Mouse (Mus musculus) hindbrain, embryonic 15.5 days (tissue): Measurements from ENCODE around the gene Sf3b1. TPM values are rescaled to one million over a fixed set of nuclear protein-coding genes. Genes with fewer than 3 reads are reported as not detected.
"Not testable (repeated sequence)": the region's sequence is repeated elsewhere in the genome, so short reads cannot be mapped to it uniquely, and the experiment has no call there.

Source experiments
- ATAC-seq: fragments of 200-750 bp; cut with Nextera tagmentation; 2 replicates; pipeline ENCODE4 v1.8.0; 2017; ENCODE audit warnings: low read depth, moderate number of reproducible peaks, moderate TSS enrichment; ENCODE audit not compliant: low FRiP score
- H3K27ac ChIP-seq: fragments of 300-500 bp; sonication (generic); replicated peaks from 2 replicates; pipeline ENCODE4 v1.5.1; 2015; ENCODE audit warnings: mild to moderate bottlenecking, inconsistent platforms
- H3K27me3 ChIP-seq: fragments of 300-500 bp; sonication (generic); 2 replicates; pipeline ENCODE4 v1.6.1; 2015; ENCODE audit warnings: control low read depth, inconsistent platforms
- H3K36me3 ChIP-seq: fragments of 300-500 bp; sonication (generic); 2 replicates; pipeline ENCODE4 v1.6.1; 2015; ENCODE audit warnings: control low read depth, inconsistent platforms
- H3K4me1 ChIP-seq: fragments of 300-500 bp; sonication (generic); replicated peaks from 2 replicates; pipeline ENCODE4 v1.6.1; 2015; ENCODE audit warnings: control low read depth, inconsistent platforms
- H3K4me2 ChIP-seq: fragments of 300-500 bp; sonication (generic); 2 replicates; pipeline ENCODE4 v1.6.1; 2015; ENCODE audit warnings: moderate library complexity, mild to moderate bottlenecking, inconsistent platforms
- H3K4me3 ChIP-seq: fragments of 300-500 bp; sonication (generic); 2 replicates; pipeline ENCODE4 v1.5.1; 2015; ENCODE audit warnings: mild to moderate bottlenecking, inconsistent platforms
- H3K9ac ChIP-seq: fragments of 300-500 bp; sonication (generic); 2 replicates; pipeline ENCODE4 v1.6.1; 2015; ENCODE audit warnings: inconsistent platforms
- H3K9me3 ChIP-seq: fragments of 300-500 bp; sonication (generic); 2 replicates; pipeline ENCODE4 v1.6.1; 2016; ENCODE audit warnings: control low read depth, inconsistent platforms
- WGBS: fragments of 180-500 bp; shearing (Covaris S2); methylation state at CpG from one replicate; pipeline ENCODE4 v1.1.7; 2015; 5-methylcytosine and 5-hydroxymethylcytosine counted together
- polyA plus RNA-seq: library from polyadenylated mRNA; unstranded; fragments of >200 nt; fragmentation: Nextera tagmentation; extraction: Ambion mirVana; gene quantifications from 2 replicates; pipeline ENCODE4 v1.2.1, GENCODE M21; 2015

The Sf3b1 gene
- 257 and 272 TPM in 2 replicates for polyA plus RNA-seq

GRCm38 (mm10) chr1:55027253-55027801, at the start of gene Sf3b1:
Gene Sf3b1 (minus strand): TSS chr1:55027481.
- ATAC-seq, result peak; percentile 99
- Histone ChIP-seq H3K4me1 (peaks cover 27% of the 10 kb centered on the region), H3K27me3 (no peaks in the 10 kb centered on the region), H3K4me3 (peak within 1 kb of the TSS; percentile 83), H3K9me3 (no peaks in the 10 kb centered on the region), H3K9ac (peak within 1 kb of the TSS; percentile 92), H3K4me2 (peak within 1 kb of the TSS; percentile 74), H3K27ac (peak within 1 kb of the TSS; percentile 96), H3K36me3 (no peaks in the 10 kb centered on the region)
- WGBS, result 1% methylated on average over 46 of the region's 46 CpGs

- H3K4me1 ChIP-seq, result no peaks in the 10 kb centered on the region
- H3K9ac ChIP-seq, result no peak overlapping the region
- no peaks in the 10 kb centered on the region for H3K27me3 ChIP-seq
- no peaks in the 10 kb centered on the region for H3K9me3 ChIP-seq
- no peak overlapping the region for H3K4me2 ChIP-seq
- no peak overlapping the region for H3K27ac ChIP-seq
- no peak for ATAC-seq
- H3K4me3 ChIP-seq, result no peak overlapping the region
- H3K36me3 ChIP-seq, result peaks cover 57% of the 10 kb centered on the region
Observed at GRCm38 (mm10) chr1:55076395-55076743, 49.1 kb upstream of the Sf3b1 start.

GRCm38 (mm10) chr1:55075652-55076394, 48.5 kb upstream of the Sf3b1 start:
- no peaks in the 10 kb centered on the region for H3K27me3 ChIP-seq
- 77% methylated on average over 5 of the region's 5 CpGs for WGBS
- H3K36me3 ChIP-seq, result peaks cover 52% of the 10 kb centered on the region
- H3K9ac ChIP-seq, result no peak overlapping the region
- H3K4me2 ChIP-seq, result no peak overlapping the region
- H3K27ac ChIP-seq, result no peak overlapping the region
- no peaks in the 10 kb centered on the region for H3K4me1 ChIP-seq
- no peaks in the 10 kb centered on the region for H3K9me3 ChIP-seq
- no peak overlapping the region for H3K4me3 ChIP-seq
- ATAC-seq, result no peak

- H3K4me3 ChIP-seq, result no peak overlapping the region
- 77% methylated on average over 2 of the region's 2 CpGs for WGBS
- H3K27me3 ChIP-seq, result no peaks in the 10 kb centered on the region
- H3K4me1 ChIP-seq, result no peaks in the 10 kb centered on the region
- peaks cover 47% of the 10 kb centered on the region for H3K36me3 ChIP-seq
- 0 out of 2 replicates have a peak, but pooled peaks have one; percentile 23 for ATAC-seq
- no peak overlapping the region for H3K9ac ChIP-seq
- no peak overlapping the region for H3K4me2 ChIP-seq
- no peaks in the 10 kb centered on the region for H3K9me3 ChIP-seq
- H3K27ac ChIP-seq, result no peak overlapping the region
Observed at GRCm38 (mm10) chr1:55074757-55075156, 47.5 kb upstream of the Sf3b1 start.

GRCm38 (mm10) chr1:55072328-55072727, 45.0 kb upstream of the Sf3b1 start:
- not testable (repeated sequence) for H3K9ac ChIP-seq, H3K4me3 ChIP-seq, ATAC-seq, H3K27me3 ChIP-seq, H3K9me3 ChIP-seq, H3K27ac ChIP-seq, H3K4me2 ChIP-seq, H3K4me1 ChIP-seq
- H3K36me3 ChIP-seq, result peaks cover 40% of the 10 kb centered on the region

- WGBS, result 93% methylated on average over 4 of the region's 4 CpGs
- peaks cover 13% of the 10 kb centered on the region for H3K36me3 ChIP-seq
- H3K27me3 ChIP-seq, result no peaks in the 10 kb centered on the region
- ATAC-seq, result no peak
- H3K4me3 ChIP-seq, result no peak overlapping the region
- H3K9me3 ChIP-seq, result no peaks in the 10 kb centered on the region
- no peak overlapping the region for H3K27ac ChIP-seq
- no peak overlapping the region for H3K4me2 ChIP-seq
- H3K4me1 ChIP-seq, result no peaks in the 10 kb centered on the region
- H3K9ac ChIP-seq, result no peak overlapping the region
Observed at GRCm38 (mm10) chr1:55061772-55062171, 34.5 kb upstream of the Sf3b1 start.

GRCm38 (mm10) chr1:55061099-55061498, 33.8 kb upstream of the Sf3b1 start:
- no peak overlapping the region for H3K4me3 ChIP-seq
- peaks cover 7% of the 10 kb centered on the region; the same call in 1 of the 2 replicates for H3K36me3 ChIP-seq
- no peak overlapping the region for H3K27ac ChIP-seq
- ATAC-seq, result no peak
- H3K27me3 ChIP-seq, result no peaks in the 10 kb centered on the region
- H3K4me2 ChIP-seq, result no peak overlapping the region
- H3K9me3 ChIP-seq, result no peaks in the 10 kb centered on the region
- no peaks in the 10 kb centered on the region for H3K4me1 ChIP-seq
- 94% methylated on average over 5 of the region's 5 CpGs for WGBS
- no peak overlapping the region for H3K9ac ChIP-seq

GRCm38 (mm10) chr1:55058383-55058782, 31.1 kb upstream of the Sf3b1 start:
- H3K36me3 ChIP-seq, H3K27me3 ChIP-seq, H3K9ac ChIP-seq, H3K4me3 ChIP-seq, H3K9me3 ChIP-seq, H3K4me2 ChIP-seq, H3K27ac ChIP-seq, ATAC-seq: not testable (repeated sequence)
- H3K4me1 ChIP-seq, result peaks cover 11% of the 10 kb centered on the region
- 84% methylated on average over 2 of the region's 3 CpGs for WGBS

GRCm38 (mm10) chr1:55055322-55056115, 28.2 kb upstream of the Sf3b1 start:
- Histone ChIP-seq H3K9me3 (no peaks in the 10 kb centered on the region), H3K9ac (no peak overlapping the region), H3K4me1 (peaks cover 17% of the 10 kb centered on the region), H3K27ac (no peak overlapping the region), H3K27me3 (0 out of 2 replicates have a peak, but pooled peaks cover 6% of the 10 kb centered on the region), H3K36me3 (no peaks in the 10 kb centered on the region), H3K4me2 (no peak overlapping the region), H3K4me3 (no peak overlapping the region)
- WGBS, result 87% methylated on average over 5 of the region's 5 CpGs
- no peak for ATAC-seq

GRCm38 (mm10) chr1:55053596-55053995, 26.3 kb upstream of the Sf3b1 start:
- Histone ChIP-seq H3K27me3 (0 out of 2 replicates have a peak, but pooled peaks cover 6% of the 10 kb centered on the region), H3K4me2 (peak overlapping the region; percentile 95), H3K4me3 (peak overlapping the region; percentile 86), H3K27ac (no peak overlapping the region), H3K9ac (no peak overlapping the region), H3K4me1 (peaks cover 17% of the 10 kb centered on the region), H3K36me3 (no peaks in the 10 kb centered on the region), H3K9me3 (no peaks in the 10 kb centered on the region)
- 75% methylated on average over 4 of the region's 4 CpGs for WGBS
- no peak for ATAC-seq

- Histone ChIP-seq H3K9ac (peak overlapping the region; percentile 69), H3K4me3 (peak overlapping the region; percentile 86), H3K4me1 (peaks cover 17% of the 10 kb centered on the region), H3K27ac (peak overlapping the region; percentile 82), H3K36me3 (no peaks in the 10 kb centered on the region), H3K9me3 (no peaks in the 10 kb centered on the region), H3K27me3 (0 out of 2 replicates have a peak, but pooled peaks cover 6% of the 10 kb centered on the region), H3K4me2 (peak overlapping the region; percentile 95)
- ATAC-seq, result no peak; the same call in 1 of the 2 replicates
- WGBS, result under 1% methylated on average over 42 of the region's 42 CpGs
Observed at GRCm38 (mm10) chr1:55053005-55053404, 25.7 kb upstream of the Sf3b1 start.
